Mouse (Mus musculus): ENCODE data around the gene Tspan9.

The Tspan9 gene

DNA sequence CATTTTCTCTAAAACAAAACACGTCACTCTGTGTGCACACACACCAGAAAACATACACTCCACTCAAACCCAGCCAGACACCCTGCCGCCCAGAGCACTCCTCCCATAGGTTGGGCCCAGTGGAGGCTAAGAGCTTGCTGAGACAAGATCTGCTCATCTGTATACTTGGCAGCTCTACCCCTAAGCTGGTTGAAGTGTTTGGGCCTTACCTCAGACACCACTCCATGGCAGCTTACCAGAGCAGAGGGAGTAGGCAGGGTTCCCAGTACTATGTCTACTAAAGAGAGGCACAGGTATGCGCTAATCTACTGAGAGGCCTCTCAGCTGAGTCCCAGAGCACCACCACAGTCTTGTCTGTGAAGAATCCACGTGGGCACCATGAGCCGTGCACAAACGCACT is 10.8 kb downstream of the Tspan9 start:
- DNase-seq, result peak; percentile 74

DNA sequence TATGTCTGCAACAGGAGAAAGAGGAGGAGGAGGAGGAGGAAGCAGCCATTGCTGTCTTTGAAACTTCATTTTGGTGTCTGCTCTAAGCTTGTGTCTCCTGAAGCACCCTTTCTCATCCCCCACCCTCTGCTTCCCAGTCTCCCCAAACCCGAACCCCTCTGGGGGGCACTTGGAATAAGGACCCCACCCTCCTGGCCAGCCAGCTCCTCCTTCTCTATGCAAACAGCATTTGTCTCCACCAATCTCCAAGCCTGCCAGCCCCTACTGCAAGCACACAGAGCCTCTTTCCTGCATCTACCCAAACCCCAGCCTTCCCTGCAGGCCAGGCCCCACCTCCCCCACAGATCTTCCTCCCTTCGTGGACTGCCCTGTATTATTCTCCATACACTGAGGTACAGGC is 12.0 kb downstream of the Tspan9 start:
- no peak for DNase-seq

DNA sequence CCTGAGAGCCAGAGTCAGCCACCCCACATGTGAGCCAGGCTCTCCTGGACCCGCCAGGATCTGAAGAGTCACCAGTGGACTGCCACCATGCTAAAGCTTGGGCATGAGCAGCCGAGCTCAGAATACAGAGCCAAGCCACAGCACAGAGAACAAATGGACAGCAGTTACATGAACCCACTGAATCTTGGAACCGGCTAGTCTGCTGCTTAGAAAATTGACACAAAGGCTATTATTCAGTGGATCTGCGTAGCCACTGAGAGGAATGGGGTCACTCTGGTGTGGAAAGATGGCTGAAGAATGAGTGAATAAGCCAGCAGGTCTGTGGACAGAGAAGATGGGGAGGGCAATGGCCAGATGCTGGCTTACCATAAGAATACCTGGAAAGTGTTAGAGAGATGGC is 12.7 kb downstream of the Tspan9 start:
- DNase-seq, result no peak

DNA sequence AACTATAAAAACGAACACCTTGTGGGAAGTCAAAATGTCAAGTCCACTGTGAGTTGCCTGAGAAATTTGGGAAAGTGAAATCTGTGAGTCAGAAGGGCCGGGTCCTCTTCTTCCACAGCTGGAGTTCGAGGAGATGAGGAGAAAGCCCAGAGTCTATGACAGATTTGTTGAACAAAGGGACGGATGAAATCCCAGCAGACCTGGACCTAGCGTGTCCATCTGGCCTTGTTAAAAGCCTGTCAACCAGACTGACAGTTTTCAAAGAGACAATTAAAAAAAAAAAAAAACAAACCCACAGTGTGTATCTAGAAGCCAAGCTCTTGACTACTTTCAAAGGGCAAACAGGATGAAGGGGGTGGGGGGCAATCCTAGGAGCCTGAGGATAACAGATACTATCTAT is 14.0 kb downstream of the Tspan9 start:
- DNase-seq, result no peak

DNA sequence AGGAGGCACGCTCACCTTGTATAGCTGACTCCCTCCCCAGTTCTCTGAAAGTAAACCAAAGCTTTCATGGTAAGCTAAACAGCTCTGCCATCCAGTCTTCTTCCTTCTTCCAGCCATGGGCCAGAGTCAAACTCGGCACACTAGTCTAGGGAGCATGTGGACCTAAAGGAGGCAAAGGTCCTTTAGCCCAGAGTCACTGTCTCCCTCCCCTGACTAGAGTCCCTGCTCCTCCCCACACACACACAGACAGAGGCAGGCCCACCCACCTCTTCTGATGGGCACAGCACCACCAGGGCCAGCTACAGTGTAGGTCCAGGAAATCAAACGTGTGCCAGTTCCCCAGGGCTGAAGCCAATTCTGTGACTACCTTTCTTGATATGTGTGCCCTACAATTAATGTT is 16.1 kb downstream of the Tspan9 start:
- no peak for DNase-seq

DNA sequence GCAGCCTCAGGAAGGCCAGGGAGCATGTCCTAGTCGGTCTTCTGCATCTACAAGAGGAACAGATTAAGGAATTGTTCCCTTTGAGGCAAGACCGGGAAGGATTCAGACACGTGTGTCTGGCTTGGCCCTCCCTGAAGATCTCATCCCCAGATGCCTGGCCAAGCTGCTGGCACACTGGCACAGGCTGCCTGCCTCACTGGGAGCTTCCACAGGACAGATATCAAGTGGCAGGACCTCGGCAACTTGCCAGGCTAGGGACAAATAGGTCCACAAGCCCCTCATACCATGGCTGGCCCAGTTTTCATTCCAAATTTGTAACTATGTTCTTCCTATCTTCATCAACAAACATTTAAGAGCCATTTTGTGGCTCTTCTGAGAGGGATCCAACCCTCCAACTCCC is 16.5 kb downstream of the Tspan9 start:
- no peak for DNase-seq

DNA sequence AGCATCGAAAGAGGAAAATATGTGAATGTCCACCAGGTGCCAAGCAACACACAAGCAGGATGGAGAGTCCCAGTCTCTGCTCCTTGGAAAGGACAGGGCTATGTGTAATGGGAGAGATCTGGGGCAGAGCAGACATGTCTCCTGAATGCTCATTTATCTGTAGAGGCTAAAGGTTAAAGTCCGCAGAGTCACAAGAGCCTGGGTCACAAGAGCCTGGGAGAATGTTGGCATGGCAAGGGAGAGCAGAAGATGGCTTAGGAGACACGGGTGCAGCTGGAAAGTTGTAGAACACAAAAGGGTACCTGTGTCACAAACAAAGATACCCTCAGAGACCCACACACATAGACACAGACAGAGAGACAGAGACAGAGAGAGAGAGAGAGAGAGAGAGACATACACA is 17.9 kb downstream of the Tspan9 start:
- no peak for DNase-seq

DNA sequence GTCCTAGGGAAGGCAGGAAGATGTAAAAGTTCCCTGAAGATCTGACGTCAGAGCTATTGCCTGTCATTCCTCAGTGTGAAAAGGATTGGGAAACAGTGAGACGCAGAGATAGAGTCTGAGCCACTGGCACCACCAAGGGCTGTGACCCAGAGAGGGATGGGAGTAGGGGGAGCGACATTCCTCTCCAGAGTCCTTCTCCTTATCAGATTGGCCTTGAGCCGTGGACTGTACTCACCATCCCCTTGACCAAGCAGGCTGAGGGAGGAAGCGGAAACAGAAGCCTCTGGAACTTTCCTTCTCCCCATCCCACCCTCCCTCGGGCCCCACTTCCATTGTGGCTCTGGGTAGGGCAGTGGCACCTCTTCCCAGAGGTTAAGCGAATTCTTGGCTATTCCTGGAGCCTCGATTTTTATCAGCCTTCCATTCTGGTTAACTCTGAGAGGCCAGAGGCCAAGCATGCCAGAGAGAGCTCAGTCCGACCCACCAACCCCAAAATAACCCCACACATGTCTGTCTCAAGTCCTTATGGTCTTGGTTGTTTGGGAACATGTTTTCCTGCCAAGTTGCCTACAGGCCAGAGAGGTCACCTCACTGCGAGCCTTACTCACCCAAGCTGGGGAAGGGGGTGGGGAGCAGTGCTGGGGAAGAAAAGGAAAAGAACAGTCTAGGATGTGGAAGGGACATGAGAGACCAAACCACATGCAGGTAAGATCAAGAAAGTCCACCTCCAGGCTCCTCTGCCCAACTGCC is 19.0 kb downstream of the Tspan9 start:
- DNase-seq, result peak; percentile 95

DNA sequence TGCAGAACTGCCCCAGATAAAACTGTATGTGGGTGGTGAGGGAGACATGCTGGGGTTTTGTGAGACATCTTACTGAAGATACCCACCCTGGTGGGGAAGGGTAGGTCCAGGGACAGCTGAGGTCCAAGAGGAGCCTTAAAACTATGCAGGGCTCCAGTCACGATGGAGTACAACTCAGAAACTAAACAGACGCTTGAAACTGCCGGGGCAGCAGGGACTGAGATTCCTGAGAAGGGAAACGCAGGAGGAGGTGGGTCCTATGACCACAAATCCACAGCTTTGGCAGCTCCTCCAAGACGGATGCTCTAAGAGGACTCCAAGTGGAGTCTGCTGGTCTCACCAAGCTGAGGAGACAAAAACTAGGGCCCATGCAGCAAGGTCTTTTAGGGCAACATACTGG is 21.3 kb downstream of the Tspan9 start:
- peak; percentile 58 for DNase-seq

DNA sequence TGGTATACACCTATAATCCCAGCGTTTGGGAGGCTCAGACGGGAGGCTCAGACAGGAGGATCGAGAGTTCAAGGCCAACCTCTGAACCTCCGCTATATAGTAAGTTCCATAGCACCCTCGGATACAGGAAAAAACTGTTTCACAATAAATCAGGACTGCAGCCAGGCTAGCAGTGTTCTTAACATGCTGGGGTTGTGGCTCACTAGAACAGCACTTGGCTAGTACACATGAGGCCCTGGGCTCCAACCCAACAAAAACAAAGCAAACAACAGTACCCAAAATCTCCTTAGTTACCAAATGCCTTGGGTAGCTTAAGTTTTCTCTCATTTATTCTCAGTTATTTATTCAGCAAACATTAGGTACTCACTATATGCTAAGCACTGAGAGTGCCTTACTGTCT is 21.7 kb downstream of the Tspan9 start:
- DNase-seq, result peak; percentile 91

DNA sequence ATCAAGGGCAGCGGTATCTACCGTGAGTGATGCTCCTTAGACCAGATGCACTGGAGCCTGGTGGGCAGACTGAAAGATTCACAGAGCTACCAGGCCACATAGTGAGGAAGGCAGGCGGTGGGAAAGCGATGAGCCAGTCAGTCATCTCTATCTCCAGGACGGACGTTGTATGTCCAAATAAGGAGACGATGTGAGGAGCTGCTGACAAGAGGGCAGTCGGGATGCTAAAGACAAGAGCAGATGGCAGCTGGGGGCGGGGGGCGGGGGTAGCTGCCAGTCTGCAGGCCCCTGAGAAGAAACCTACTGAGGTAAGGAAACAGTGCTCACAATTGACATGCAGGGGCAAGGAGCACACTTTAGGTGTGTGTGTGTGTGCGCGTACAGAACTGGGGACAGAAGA is 22.6 kb downstream of the Tspan9 start:
- no peak for DNase-seq

DNA sequence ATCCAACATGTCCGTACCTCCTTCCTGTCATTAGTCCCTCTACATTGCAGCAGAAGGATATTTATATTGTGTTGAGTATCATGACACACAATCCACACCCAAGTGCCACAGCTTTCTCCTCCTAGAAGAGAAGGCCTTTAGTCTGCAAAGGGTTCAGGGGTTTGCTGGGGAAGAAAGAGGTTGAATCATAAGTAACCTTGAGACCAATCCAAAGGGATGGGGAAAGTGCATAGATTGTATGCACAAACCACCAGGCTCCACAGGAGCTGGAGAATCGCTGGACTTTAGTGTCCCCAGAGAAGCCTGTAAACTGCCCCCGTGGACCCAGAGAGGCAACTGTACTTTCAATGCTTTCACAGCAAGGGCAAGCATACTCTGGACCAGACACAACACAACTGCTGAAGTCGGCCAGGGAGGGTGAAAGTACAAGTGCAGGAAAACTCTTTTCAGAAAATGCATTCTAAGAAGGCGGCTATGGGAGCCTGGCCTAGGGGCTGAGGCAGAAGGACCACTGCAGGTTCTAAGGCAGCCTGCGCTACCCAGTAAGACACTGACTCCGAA is 24.6 kb downstream of the Tspan9 start:
- DNase-seq, result no peak

DNA sequence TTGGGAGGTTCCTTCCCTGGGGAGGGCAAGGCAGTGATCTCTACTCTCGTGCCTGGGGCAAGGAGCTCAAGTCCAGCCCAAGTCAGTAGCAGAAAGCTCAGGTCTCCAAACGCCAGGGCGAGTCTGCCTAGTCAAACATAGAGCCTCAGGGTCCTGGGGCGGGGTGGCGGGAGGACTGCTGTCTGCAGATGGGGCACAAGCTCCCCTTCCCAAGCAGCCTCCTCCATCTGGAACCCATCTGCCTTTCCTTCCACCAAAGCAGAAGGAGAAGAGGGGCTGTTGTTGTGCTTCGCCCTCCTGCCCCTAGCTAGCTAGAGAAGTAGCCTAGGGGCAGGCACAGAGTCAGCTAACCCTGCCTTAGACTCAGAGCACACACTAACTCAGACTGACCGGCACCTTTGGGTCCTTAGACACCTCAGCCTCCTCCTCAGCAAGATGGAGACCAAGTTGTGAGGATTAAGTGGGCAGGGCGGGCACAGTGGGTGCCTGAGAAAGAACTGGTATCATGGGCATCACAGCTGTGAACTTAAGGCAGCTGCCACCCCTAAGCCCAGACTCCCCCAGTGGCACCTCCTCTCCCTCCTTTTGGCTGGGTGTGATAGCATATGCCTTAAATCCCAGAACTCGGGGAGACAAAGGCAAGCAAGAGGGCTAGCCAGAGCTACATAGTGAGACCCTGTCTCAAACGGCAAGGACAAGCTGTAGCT is 26.4 kb downstream of the Tspan9 start:
- no peak for DNase-seq

DNA sequence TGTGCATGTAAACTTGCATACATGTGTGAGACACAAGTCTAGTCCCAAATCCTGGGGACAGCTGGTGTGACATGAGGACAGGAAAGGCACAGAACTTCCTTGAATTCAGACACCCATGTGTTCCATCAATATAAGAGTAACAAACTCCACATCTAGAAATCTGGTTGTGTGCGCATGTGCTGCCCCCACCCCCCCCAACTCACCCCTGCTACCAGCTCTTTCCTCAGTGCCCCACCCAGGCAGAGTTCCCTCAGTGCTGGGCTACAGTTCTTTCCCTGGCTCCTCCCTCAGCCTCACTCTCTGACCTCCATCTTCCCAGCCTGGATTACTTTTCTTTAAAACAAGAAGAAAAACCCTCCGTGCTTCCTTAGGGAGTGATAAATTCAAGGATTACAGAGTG is 27.1 kb downstream of the Tspan9 start:
- peak; percentile 66 for DNase-seq

DNA sequence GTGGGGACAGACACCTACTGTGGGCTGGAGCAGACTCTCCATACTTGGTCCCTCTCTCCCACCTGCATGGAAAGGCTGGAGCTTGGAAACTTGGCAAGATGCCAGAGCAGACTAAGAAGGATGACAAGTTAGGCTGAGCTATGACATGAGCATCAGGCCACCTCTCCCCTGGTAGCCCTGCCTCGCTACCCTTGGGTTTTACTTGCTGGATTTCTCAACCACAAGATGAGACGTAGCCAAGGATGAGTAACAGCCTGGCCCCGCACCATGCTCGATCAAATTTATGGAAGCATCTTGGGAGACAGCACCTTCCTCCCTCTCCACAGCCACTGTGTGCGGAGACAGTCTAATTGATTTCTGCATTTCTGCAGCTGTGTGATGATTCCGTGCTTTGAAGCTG is 28.3 kb downstream of the Tspan9 start:
- no peak for DNase-seq

DNA sequence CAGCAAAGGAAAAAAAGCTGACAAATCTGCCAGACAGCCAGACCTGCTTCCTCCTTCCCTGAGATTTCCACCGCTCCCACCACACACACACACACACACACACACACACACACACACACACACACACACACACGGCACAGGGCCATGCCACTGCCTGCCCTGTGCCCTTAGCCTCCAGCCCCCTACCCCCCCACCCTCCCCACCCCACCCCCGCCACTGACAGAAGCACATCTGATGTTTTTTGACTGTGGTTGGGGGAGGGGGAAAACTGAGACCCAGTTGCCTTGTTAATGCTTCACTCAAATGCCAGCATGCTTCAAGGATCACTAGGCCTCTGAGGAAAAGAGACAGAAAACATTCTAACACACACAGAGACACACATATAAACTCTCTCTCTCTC is 30.8 kb downstream of the Tspan9 start:
- DNase-seq, result no peak

DNA sequence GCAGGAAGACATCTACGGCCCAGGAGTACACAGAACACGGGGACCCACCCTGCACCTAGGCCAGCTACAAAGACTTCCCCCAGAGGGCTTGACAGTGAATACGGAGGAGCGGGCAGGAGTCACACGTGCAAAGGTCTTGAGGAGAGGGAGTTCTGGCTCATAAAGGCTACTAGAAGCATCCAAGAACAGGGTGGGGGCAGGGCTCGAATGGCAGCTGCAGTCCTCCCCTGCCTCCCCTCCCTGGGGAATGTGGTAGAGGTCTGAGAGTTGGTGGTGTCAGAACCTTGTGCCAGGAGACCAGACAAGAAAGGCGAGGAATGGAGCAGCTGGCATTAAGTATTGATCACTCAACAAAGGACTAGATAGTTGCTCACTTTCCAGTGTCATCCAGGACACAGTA is 31.6 kb downstream of the Tspan9 start:
- DNase-seq, result no peak

DNA sequence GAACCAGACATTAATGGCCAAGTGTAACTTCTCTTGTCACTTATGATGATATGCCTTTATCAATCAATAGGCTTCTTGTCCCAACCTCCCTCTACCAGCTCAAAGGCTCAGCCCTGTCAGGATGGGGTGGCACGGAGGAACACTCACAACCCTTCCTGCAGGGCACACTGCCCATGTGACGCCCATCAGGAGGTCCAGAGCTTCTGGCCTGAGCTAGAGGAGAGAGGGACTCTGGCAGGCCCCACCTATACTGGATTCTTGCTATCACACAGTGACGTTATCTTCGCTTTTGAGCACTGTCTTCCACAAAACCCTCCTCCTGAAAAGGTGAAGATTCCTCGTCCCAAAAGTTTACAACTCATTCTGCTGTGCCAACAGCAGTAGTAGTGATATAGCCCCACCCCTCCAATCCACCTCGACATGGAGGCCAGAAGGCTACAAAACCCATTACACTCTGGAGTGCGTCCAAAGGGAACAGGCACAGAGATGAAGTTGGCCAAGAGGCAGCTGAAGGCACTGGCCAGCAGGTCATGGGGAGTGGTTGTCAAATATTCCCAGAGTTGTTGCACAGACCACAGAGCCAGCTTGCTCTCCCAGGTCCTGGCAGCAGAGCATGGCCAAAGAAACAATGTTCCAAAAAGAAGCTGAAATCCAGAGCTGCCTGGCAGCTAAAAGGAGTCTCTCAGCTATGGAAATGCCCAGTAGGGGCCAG is 34.9 kb downstream of the Tspan9 start:
- DNase-seq, result peak; percentile 85

DNA sequence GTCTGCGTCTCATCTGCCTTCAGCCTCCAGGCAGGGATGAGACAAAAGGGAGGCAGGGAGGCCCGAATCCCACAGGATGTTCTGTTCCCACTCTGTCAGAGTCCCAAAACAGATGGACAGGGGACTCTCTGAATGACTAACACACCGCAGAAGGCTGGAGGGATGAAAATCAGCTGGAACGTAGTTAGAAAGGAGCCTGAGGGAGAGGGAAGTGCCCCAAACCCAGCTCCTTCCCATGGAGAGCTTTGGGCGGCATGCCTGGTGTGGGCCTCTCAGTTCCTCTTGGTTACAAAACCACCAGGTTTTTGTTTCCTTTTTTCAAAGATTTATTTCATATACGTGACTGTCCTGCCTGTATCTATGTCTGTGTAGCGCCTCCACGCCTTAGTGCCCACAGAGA is 35.7 kb downstream of the Tspan9 start:
- no peak for DNase-seq

DNA sequence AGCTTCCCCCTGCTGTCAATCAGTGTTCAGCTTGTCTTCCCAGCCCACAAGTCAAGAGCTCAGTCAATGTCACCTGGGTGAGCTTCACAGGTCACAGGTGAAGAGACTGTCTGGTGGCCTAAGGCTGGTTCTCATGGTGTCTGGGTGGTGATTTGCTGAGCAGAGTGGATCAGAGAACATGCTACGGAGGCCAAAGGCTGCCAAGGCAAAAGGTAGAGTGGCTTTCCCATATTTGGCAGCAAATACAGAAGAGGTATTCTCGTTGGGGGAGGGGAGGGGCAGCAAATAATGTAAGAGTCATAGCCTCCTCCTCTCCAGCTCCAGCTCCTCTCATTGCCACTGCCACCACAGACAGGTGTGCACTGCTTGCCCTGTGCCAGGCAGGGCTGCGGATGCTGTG is 37.2 kb downstream of the Tspan9 start:
- DNase-seq, result peak; percentile 87

DNA sequence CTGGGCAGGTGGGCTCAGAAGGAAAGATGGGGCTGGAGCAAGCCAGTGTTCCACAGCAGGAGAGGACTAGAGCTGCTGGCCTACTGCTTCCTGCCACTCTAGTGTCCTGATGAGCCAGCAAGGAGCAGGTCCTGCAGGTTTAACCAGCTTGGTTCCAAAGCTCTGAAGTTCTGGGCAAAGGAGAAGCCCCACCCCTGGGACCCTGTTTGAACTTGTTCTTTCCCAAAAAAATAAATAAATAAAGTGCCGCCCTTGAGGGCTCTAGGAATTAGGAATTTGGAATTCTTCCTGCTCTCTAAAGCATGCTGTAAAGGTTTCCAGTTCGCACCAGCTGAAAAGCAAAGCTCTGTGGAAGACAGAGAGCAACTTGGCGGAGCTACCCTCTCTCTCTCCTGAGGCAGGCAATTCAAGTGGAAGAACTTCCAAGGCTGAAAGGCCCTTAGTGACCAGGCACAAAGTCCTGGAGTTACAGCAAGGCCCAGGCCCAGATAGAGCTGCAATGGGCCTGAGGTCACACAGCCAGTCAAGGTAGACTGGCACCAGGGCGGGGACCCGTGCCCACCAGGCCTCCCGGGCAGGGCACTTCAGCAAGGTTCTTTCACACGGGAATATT is 38.6 kb downstream of the Tspan9 start:
- peak; percentile 89 for DNase-seq

DNA sequence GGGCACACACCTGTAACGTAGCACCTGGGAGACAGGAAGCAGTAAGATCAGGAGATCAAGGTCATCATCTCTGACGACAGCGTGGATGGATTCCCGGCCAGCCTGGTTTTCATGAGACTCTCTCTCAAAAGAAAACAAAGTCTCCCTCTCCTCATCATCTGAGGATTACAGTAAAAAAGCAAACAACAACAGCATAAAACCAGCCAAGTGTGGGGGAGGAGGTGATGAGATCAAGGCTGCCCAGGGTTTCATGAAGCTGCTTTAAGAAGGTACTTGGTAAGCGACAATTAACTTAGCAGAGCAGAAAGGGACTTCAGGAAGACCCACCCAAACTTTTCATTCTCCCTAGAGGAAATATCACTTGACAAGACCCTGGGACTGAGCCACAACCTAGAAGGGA is 39.5 kb downstream of the Tspan9 start:
- DNase-seq, result no peak

DNA sequence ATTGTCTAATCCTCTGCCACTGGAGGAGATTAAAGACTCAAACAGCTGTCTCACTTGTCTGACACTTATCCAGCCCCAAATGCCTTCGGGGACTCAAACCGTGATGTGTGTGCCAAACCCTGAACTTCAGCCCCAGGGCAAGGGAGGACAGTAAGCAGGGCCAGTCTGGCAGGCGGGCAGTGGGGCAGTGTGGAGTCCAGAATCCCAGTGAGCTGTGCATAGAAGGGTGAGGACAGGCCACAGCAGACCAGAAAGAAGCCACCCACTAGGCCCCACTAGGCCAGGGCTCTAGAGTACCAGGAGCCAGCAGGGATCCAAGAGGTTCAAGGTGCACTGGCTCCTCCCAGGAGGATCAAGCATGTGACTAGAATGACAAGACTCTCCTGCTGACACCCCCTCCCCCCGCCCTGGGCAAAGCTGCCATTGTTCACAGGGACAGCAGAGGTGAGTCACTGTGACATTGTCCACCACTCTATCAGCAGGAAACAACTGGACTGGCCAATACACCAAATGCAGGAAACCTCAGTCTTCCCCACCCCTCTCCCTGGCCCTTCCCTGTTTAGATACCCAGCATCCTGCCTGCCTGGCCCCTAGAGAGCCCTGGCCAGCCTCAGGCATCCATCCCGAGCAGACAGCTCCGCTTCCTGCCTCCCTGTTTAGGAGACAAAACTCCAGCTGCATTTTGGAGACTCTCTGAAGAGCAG is 40.9 kb downstream of the Tspan9 start:
- DNase-seq, result peak; percentile 91
